Mouse (Mus musculus) embryonic facial prominence, embryonic 12.5 days (tissue): Measurements from ENCODE around the gene Hnrnpul1. TPM values are rescaled to one million over a fixed set of nuclear protein-coding genes. Genes with fewer than 3 reads are reported as not detected.
A peak's percentile ranks its signal among the peaks of the same experiment; 100 is the strongest.

Experiments used
- ATAC-seq: fragments of 200-750 bp; cut with Nextera tagmentation; 2 replicates; pipeline ENCODE4 v1.8.0; 2017; ENCODE audit not compliant: insufficient number of reproducible peaks, insufficient read depth, low FRiP score, low TSS enrichment
- H3K27ac ChIP-seq: fragments of 300-500 bp; sonication (generic); 2 replicates; pipeline ENCODE4 v1.5.1; 2016; ENCODE audit warnings: mild to moderate bottlenecking
- H3K27me3 ChIP-seq: fragments of 300-500 bp; sonication (generic); 2 replicates; pipeline ENCODE4 v1.6.1; 2016; ENCODE audit warnings: mild to moderate bottlenecking, moderate library complexity
- H3K36me3 ChIP-seq: fragments of 300-500 bp; sonication (generic); 2 replicates; pipeline ENCODE4 v1.6.1; 2016; ENCODE audit warnings: mild to moderate bottlenecking
- H3K4me1 ChIP-seq: fragments of 300-500 bp; sonication (generic); 2 replicates; pipeline ENCODE4 v1.6.1; 2016
- H3K4me2 ChIP-seq: fragments of 300-500 bp; sonication (generic); replicated peaks from 2 replicates; pipeline ENCODE4 v1.6.1; 2016; ENCODE audit warnings: mild to moderate bottlenecking, moderate library complexity
- H3K4me3 ChIP-seq: fragments of 300-500 bp; sonication (generic); 2 replicates; pipeline ENCODE4 v1.5.1; 2016; ENCODE audit warnings: mild to moderate bottlenecking
- H3K9ac ChIP-seq: fragments of 300-500 bp; sonication (generic); 2 replicates; pipeline ENCODE4 v1.6.1; 2016; ENCODE audit warnings: mild to moderate bottlenecking, moderate library complexity
- H3K9me3 ChIP-seq: fragments of 300-500 bp; sonication (generic); 2 replicates; pipeline ENCODE4 v1.6.1; 2016; ENCODE audit warnings: mild to moderate bottlenecking, moderate library complexity
- WGBS: fragments of 180-500 bp; shearing (Covaris S2); methylation state at CpG from one replicate; pipeline ENCODE4 v1.1.7; 2016; 5-methylcytosine and 5-hydroxymethylcytosine counted together
- polyA plus RNA-seq: library from polyadenylated mRNA; unstranded; fragments of >200 nt; fragmentation: Nextera tagmentation; extraction: Ambion mirVana; gene quantifications from 2 replicates; pipeline ENCODE4 v1.2.1, GENCODE M21; 2016

Gene Hnrnpul1
- polyA plus RNA-seq, 1 experiment from 2014 or later, result 72.8 TPM

DNA sequence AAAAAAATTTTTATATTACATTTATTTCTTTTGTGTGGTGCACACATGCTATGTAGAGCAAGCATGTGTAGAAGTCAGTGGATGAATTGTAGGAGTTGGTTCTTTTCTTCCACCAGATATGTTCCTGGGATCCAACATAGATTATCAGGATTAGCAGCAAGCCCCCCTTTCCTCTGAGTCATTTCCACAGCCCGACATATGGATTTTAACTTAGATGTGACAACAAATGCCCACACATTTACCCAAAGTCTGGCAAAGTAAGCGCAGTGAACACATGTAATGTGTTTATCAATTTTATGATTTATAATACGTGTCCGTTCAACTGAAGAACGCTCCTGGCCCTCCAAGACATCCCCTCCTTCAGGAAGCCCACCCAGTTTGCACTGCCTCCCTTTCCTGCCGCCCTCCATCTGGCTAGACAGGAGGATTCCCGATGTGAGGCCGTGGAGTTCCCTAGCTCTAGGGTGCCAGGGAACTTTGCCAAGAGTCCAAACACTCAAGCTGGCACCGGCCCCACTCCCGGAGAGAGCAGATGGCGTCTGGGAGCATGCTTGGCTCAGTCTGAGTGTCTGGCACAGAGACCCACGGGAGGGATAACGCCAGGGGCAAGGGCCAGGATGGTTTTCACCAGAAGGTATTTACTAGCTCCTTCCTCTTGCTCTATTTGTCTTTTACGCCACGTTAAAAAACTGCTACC is 78.3 kb downstream of the Hnrnpul1 start:
- Histone ChIP-seq H3K9ac (no peak overlapping the region), H3K9me3 (no peaks in the 10 kb centered on the region), H3K4me1 (peaks cover 8% of the 10 kb centered on the region; the same call in 1 of the 2 replicates), H3K4me3 (no peak overlapping the region), H3K27ac (no peak overlapping the region), H3K4me2 (no peak overlapping the region), H3K27me3 (peaks cover 40% of the 10 kb centered on the region), H3K36me3 (no peaks in the 10 kb centered on the region)
- no peak for ATAC-seq
- 81% methylated on average over 15 of the region's 15 CpGs for WGBS

- Histone ChIP-seq H3K36me3 (no peaks in the 10 kb centered on the region), H3K4me2 (no peak overlapping the region), H3K4me1 (0 out of 2 replicates have a peak, but pooled peaks cover 5% of the 10 kb centered on the region), H3K9me3 (no peaks in the 10 kb centered on the region), H3K27ac (no peak overlapping the region), H3K4me3 (0 out of 2 replicates have a peak overlapping the region, but pooled peaks have one; percentile 25), H3K27me3 (peaks cover 40% of the 10 kb centered on the region), H3K9ac (no peak overlapping the region)
- 38% methylated on average over 6 of the region's 6 CpGs for WGBS
- ATAC-seq, result no peak
Observed at GRCm38 (mm10) chr7:25675405-25675804, 79.2 kb downstream of the Hnrnpul1 start.

DNA sequence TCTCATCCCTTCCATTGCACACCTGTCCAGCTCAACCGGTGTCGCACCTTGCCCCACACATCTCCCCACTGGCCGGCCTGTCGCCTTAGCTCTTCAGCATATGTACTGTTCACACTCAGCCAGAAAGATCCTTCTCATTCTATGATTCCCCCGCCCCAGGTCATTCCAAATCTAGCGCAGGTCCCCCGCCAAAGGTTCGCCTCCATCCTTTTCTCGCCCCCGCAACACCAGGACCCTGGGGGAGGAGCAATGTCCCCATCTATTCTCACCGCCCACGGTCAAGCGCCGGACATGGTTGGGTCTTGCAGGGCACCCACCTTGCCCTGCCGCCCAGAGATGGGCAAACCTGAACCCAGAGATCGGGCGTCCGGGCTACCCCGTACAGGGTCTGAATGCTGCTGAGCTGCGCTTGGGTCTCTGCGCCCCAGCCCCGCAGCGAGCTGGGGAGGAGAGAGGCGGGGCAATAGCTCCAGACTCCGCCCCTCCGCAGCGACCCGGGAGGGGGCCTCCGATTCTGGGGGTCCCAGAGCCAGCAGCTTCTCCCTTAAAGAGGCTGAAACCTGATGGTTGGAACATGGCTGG is 79.7 kb downstream of the Hnrnpul1 start, which contains the start of gene Tmem91:
Gene Tmem91, minus strand, starts transcription at position 448 of the 582 bp plus-strand sequence.
- H3K27me3 ChIP-seq, result peaks cover 40% of the 10 kb centered on the region
- H3K27ac ChIP-seq, result no peak within 1 kb of the TSS
- WGBS, result 2% methylated on average over 29 of the region's 29 CpGs
- H3K36me3 ChIP-seq, result no peaks in the 10 kb centered on the region
- H3K9ac ChIP-seq, result no peak within 1 kb of the TSS
- ATAC-seq, result no peak
- no peaks in the 10 kb centered on the region for H3K9me3 ChIP-seq
- H3K4me2 ChIP-seq, result peak within 1 kb of the TSS; percentile 53
- H3K4me3 ChIP-seq, result peak within 1 kb of the TSS; percentile 25
- H3K4me1 ChIP-seq, result no peaks in the 10 kb centered on the region

- peaks cover 40% of the 10 kb centered on the region for H3K27me3 ChIP-seq
Observed at GRCm38 (mm10) chr7:25674297-25674696, 80.3 kb downstream of the Hnrnpul1 start.

DNA sequence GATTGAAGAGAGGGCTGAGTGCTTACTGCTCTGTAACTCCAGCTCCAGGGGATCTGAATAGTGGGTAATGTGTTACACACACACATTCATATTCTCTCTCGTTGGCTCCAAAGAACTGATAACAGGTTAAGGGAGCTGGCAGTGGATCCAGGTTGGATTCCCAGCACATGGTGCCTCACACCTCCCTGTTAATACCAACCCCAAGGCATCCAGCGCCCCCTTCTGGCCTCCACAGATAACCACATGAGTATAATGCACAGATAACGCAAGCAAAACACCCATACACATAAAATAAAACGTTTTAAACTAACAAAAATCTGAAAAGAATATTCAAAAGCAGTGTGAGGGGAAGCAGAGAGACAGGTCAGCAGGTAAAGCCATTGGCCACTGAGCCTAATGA is 82.1 kb downstream of the Hnrnpul1 start:
- ATAC-seq, result no peak
- 51% methylated on average over 4 of the region's 4 CpGs for WGBS
- H3K4me3 ChIP-seq, result no peak overlapping the region

More at GRCm38 (mm10) chr7:25674297-25674696, 80.3 kb downstream of the Hnrnpul1 start:
- peak overlapping the region; percentile 53; the same call in 1 of the 2 replicates for H3K4me2 ChIP-seq
- 0 out of 2 replicates have a peak, but pooled peaks cover 2% of the 10 kb centered on the region for H3K36me3 ChIP-seq
- no peak for ATAC-seq
- no peaks in the 10 kb centered on the region for H3K9me3 ChIP-seq
- H3K4me1 ChIP-seq, result no peaks in the 10 kb centered on the region
- H3K27ac ChIP-seq, result no peak overlapping the region
- WGBS, result 33% methylated on average over 9 of the region's 9 CpGs
- no peak overlapping the region for H3K9ac ChIP-seq
- H3K4me3 ChIP-seq, result peak overlapping the region; percentile 25

GRCm38 (mm10) chr7:25671686-25672085 is 82.9 kb downstream of the Hnrnpul1 start:
- Histone ChIP-seq H3K4me2 (no peak overlapping the region), H3K36me3 (peaks cover 26% of the 10 kb centered on the region), H3K9me3 (no peaks in the 10 kb centered on the region), H3K9ac (no peak overlapping the region), H3K27ac (no peak overlapping the region), H3K4me3 (no peak overlapping the region), H3K4me1 (no peaks in the 10 kb centered on the region), H3K27me3 (peaks cover 35% of the 10 kb centered on the region)
- WGBS, result 78% methylated on average over 2 of the region's 2 CpGs
- ATAC-seq, result no peak

More for the DNA sequence above, 82.1 kb downstream of the Hnrnpul1 start:
- Histone ChIP-seq H3K27me3 (peaks cover 35% of the 10 kb centered on the region), H3K27ac (no peak overlapping the region), H3K9ac (no peak overlapping the region), H3K36me3 (peaks cover 21% of the 10 kb centered on the region; the same call in 1 of the 2 replicates), H3K4me1 (no peaks in the 10 kb centered on the region), H3K4me2 (no peak overlapping the region), H3K9me3 (no peaks in the 10 kb centered on the region)

Other genes with a start within 250 kb of the Hnrnpul1 start
- gene Ceacam2, start 214.9 kb downstream of the Hnrnpul1 start, polyA plus RNA-seq, result 0.06 TPM in 1 of 2 replicates, not detected in the other
- gene Erich4, start 138.9 kb downstream of the Hnrnpul1 start, polyA plus RNA-seq, result not detected in 2 replicates
- 39.0 and 40.5 TPM in 2 replicates for gene Dmac2, start 135.3 kb downstream of the Hnrnpul1 start, polyA plus RNA-seq
- gene B3gnt8, start 128.1 kb downstream of the Hnrnpul1 start, polyA plus RNA-seq, result 3.4 and 3.6 TPM in 2 replicates
- 59.2 and 63.6 TPM in 2 replicates for gene Bckdha, start 95.8 kb downstream of the Hnrnpul1 start, polyA plus RNA-seq
- gene Exosc5, start 95.6 kb downstream of the Hnrnpul1 start, polyA plus RNA-seq, result 75.6 and 80.6 TPM in 2 replicates
- gene Tmem91, start 79.6 kb downstream of the Hnrnpul1 start, polyA plus RNA-seq, result 3.7 and 3.8 TPM in 2 replicates
- gene B9d2, start 74.0 kb downstream of the Hnrnpul1 start, polyA plus RNA-seq, result 27.8 and 28.7 TPM in 2 replicates
- gene Tgfb1, start 67.8 kb downstream of the Hnrnpul1 start, polyA plus RNA-seq, result 2.5 and 3.6 TPM in 2 replicates
- 23.7 and 24.6 TPM in 2 replicates for gene Ccdc97, start 35.7 kb downstream of the Hnrnpul1 start, polyA plus RNA-seq
- 71.1 and 76.0 TPM in 2 replicates for gene Axl, start 33.9 kb upstream of the Hnrnpul1 start, polyA plus RNA-seq
- gene Cyp2s1, start 62.2 kb upstream of the Hnrnpul1 start, polyA plus RNA-seq, result 4.2 and 5.3 TPM in 2 replicates
- gene Cyp2b10, start 142.9 kb upstream of the Hnrnpul1 start, polyA plus RNA-seq, result not detected in 2 replicates